Mouse (Mus musculus): ENCODE measurements around the gene Rnf151.

DNA sequence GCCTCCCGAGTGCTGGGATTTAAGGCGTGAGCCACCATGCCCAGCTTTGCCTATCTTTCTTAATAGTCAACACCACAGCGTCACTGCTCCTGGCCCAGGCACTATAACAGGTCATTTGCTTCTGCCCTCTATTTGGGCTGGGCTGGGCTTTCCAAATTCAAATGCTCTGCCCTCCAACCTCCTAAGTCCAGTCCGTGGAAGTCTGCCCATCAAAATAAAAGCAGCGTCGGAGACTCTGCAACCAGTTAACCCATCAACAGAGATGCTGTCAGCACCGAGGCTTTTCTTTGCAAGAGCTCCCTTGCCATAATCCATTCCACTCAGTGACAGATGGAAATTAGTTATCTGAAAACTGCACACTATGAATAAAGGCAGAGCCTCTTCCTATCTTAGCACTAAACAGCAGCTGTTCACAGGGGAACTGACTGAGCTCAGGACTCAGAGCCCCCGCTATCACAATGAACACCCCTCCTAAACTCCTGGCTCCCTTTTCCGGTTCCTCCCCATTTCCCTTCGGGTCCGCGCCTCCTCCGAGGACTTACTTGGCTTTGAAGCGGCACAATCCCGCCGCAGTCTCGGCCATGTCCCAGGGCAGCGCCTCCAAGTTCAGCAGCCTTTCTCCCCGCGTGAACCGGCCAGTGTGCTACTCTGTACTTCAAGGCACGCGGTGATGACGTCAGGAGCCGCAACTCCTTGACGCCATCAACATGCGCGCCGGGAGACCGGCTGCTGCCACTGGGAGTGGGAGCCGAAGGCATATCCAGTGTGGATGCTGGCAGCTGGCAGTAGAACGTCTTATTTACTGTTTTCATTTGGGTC is 10.7 kb downstream of the Rnf151 start, which contains the start of gene Tbl3:
- TF ChIP-seq POLR2A (IDR thresholded peaks at IDR 0.05; ENCODE audit: extremely low read depth, insufficient read depth, low read length): peak; percentile 43; the same call in 1 of the 2 replicates
- no peak for TF ChIP-seq CTCF (IDR thresholded peaks at IDR 0.05; ENCODE audit: low read depth, low read length)
